Mouse (Mus musculus) gastrocnemius, adult 2 months (tissue): ENCODE data around the gene Arf6. TPM values are rescaled to one million over a fixed set of nuclear protein-coding genes. Genes with fewer than 3 reads are reported as not detected.
A peak's percentile ranks its signal among the peaks of the same experiment; 100 is the strongest.

ENCODE experiments used
- DNase-seq: peaks from one replicate; pipeline ENCODE4 v3.0.0; 2022
- H3K27ac ChIP-seq: fragments of 200-600 bp; 2 replicates; pipeline ENCODE4 v1.8.1; 2022; ENCODE audit warnings: mild to moderate bottlenecking
- H3K4me3 ChIP-seq: fragments of 200-600 bp; 2 replicates; pipeline ENCODE4 v1.8.1; 2022; ENCODE audit warnings: mild to moderate bottlenecking, moderate library complexity
- CTCF ChIP-seq: fragments of 200-600 bp; IDR thresholded peaks from 2 replicates; pipeline ENCODE4 v1.8.1; 2022; ENCODE audit warnings: antibody characterized with exemption, mild to moderate bottlenecking, moderate library complexity
- intact Hi-C: fragments of 180-260 bp; cut with DNase I; formaldehyde crosslinking; loops from one replicate; pipeline ENCODE4 v1.15.1; 2025
- total RNA-seq, 2 experiments: library from RNA; stranded (reverse); gene quantifications; 2 replicates each; pipeline ENCODE4 v1.2.3; 2021

Gene Arf6
- total RNA-seq, 2 experiments from 2014 or later, result 20.5 to 20.8 TPM

- DNase-seq, result no peak
- Histone ChIP-seq H3K4me3 (no peak overlapping the region), H3K27ac (no peak overlapping the region)
- TF ChIP-seq CTCF, result no peak
- intact Hi-C loops, result no loop called here
These were observed 30.1 kb downstream of the Arf6 start for GRCm38 (mm10) chr12:69402100-69402499.

GRCm38 (mm10) chr12:69402594-69403167 is 30.7 kb downstream of the Arf6 start:
- H3K27ac ChIP-seq, result no peak overlapping the region
- H3K4me3 ChIP-seq, result no peak overlapping the region
- DNase-seq, result no peak
- no peak for TF ChIP-seq CTCF
- intact Hi-C loops, result no loop called here

GRCm38 (mm10) chr12:69410767-69411166 is 38.8 kb downstream of the Arf6 start:
- DNase-seq, result no peak
- Histone ChIP-seq H3K27ac (no peak overlapping the region), H3K4me3 (no peak overlapping the region)
- no peak for TF ChIP-seq CTCF
- intact Hi-C loops, result no loop called here

- H3K4me3 ChIP-seq, result no peak overlapping the region
- no peak overlapping the region for H3K27ac ChIP-seq
- DNase-seq, result no peak
- intact Hi-C loops, result no loop called here
- TF ChIP-seq CTCF, result no peak
These were observed 40.0 kb downstream of the Arf6 start for GRCm38 (mm10) chr12:69411936-69412335.

GRCm38 (mm10) chr12:69413303-69413702 is 41.4 kb downstream of the Arf6 start:
- Histone ChIP-seq H3K27ac (peak overlapping the region; percentile 28; the same call in 1 of the 2 replicates), H3K4me3 (no peak overlapping the region)
- intact Hi-C loops, result no loop called here
- no peak for TF ChIP-seq CTCF
- no peak for DNase-seq

- peak; percentile 64 for DNase-seq
- Histone ChIP-seq H3K4me3 (no peak overlapping the region), H3K27ac (no peak overlapping the region)
- intact Hi-C loops, result loop anchor here (5.0 kb wide), 1 partner anchor 142 kb away; no protein-coding TSS in a partner anchor
- no peak for TF ChIP-seq CTCF
These were observed 43.0 kb downstream of the Arf6 start for GRCm38 (mm10) chr12:69414826-69415572.

GRCm38 (mm10) chr12:69416793-69417192 is 44.8 kb downstream of the Arf6 start:
- no peak overlapping the region for H3K27ac ChIP-seq
- intact Hi-C loops, result loop anchor here (5.0 kb wide), 1 partner anchor 141 kb away; no protein-coding TSS in a partner anchor
- no peak for TF ChIP-seq CTCF

GRCm38 (mm10) chr12:69417701-69418291 is 45.8 kb downstream of the Arf6 start:
- intact Hi-C loops, result loop anchor here (5.0 kb wide), 1 partner anchor 140 kb away; no protein-coding TSS in a partner anchor
- no peak for DNase-seq
- no peak overlapping the region for H3K4me3 ChIP-seq
- no peak for TF ChIP-seq CTCF
- H3K27ac ChIP-seq, result no peak overlapping the region

More at GRCm38 (mm10) chr12:69416793-69417192, 44.8 kb downstream of the Arf6 start:
- no peak overlapping the region for H3K4me3 ChIP-seq
- DNase-seq, result no peak

- DNase-seq, result no peak
- TF ChIP-seq CTCF, result no peak
- intact Hi-C loops, result loop anchor here (5.0 kb wide), 1 partner anchor 139 kb away; no protein-coding TSS in a partner anchor
- Histone ChIP-seq H3K4me3 (no peak overlapping the region), H3K27ac (no peak overlapping the region)
These were observed 46.7 kb downstream of the Arf6 start for GRCm38 (mm10) chr12:69418606-69419005.

GRCm38 (mm10) chr12:69419017-69419605 is 47.2 kb downstream of the Arf6 start:
- no peak for DNase-seq
- H3K4me3 ChIP-seq, result no peak overlapping the region
- intact Hi-C loops, result loop anchor here (5.0 kb wide), 1 partner anchor 138 kb away; no protein-coding TSS in a partner anchor
- H3K27ac ChIP-seq, result no peak overlapping the region
- no peak for TF ChIP-seq CTCF

- intact Hi-C loops, result loop anchor here (5.0 kb wide), 1 partner anchor 138 kb away; no protein-coding TSS in a partner anchor
- Histone ChIP-seq H3K27ac (no peak overlapping the region), H3K4me3 (no peak overlapping the region)
- TF ChIP-seq CTCF, result no peak
- DNase-seq, result no peak
These were observed 47.7 kb downstream of the Arf6 start for GRCm38 (mm10) chr12:69419606-69420005.

- Histone ChIP-seq H3K4me3 (no peak overlapping the region), H3K27ac (no peak overlapping the region)
- no peak for DNase-seq
- TF ChIP-seq CTCF, result no peak
- intact Hi-C loops, result no loop called here
These were observed 48.8 kb downstream of the Arf6 start for GRCm38 (mm10) chr12:69420716-69421115.
